Mouse (Mus musculus): ENCODE data around the gene Gm7694.

DNA sequence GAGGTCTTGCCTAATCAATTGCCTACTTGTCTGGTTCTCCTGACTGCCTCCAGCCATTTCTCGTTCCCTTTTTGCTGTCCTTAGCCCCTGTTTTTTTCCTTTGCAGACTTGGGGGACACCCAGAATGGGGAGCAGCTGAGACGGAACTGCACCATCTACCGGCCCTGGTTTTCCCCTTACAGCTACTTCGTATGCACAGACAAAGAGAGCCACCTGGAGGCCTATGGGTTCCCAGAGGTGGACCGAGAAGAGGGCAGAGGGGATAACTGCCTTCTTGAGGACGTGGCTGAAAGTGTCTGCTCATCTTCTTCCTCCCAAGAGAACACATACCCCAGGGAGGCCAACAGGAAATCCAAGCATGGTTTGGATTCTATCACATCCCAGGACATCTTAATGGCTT, 5.3 kb upstream of the Gm7694 start:
- TF ChIP-seq CTCF (IDR thresholded peaks at IDR 0.05; ENCODE audit: low read depth): no peak
- no peak for TF ChIP-seq EP300 (IDR thresholded peaks at IDR 0.05; ENCODE audit: low read depth)
